Mouse (Mus musculus): ENCODE data around the gene Scyl2.

Scyl2 gene

GRCm38 (mm10) chr10:89597275-89597674, 88.8 kb downstream of the Scyl2 start:
- no peak for DNase-seq (ENCODE audit: extremely low spot score, low read depth, low spot score)

GRCm38 (mm10) chr10:89595935-89596334, 90.2 kb downstream of the Scyl2 start:
- DNase-seq (ENCODE audit: extremely low spot score, low read depth, low spot score) = no peak

GRCm38 (mm10) chr10:89595514-89595913, 90.6 kb downstream of the Scyl2 start:
- DNase-seq (ENCODE audit: extremely low spot score, low read depth, low spot score) = no peak

GRCm38 (mm10) chr10:89594309-89594708, 91.8 kb downstream of the Scyl2 start:
- no peak for DNase-seq (ENCODE audit: extremely low spot score, low read depth, low spot score)

- DNase-seq (ENCODE audit: extremely low spot score, low read depth, low spot score) = no peak
Observed at GRCm38 (mm10) chr10:89592797-89593196, 93.3 kb downstream of the Scyl2 start.

- DNase-seq (ENCODE audit: extremely low spot score, low read depth, low spot score) = no peak
Observed at GRCm38 (mm10) chr10:89589877-89590276, 96.2 kb downstream of the Scyl2 start.

All from hindlimb bud, embryonic 11.5 days (tissue).